Mouse (Mus musculus): ENCODE measurements at regions not wholly inside any gene's neighbourhood (a gene's known extent, or its start where the extent isn't known, plus 50 kb on each side); places are given as distances from the start of the nearest gene placed in this dataset.

DNA sequence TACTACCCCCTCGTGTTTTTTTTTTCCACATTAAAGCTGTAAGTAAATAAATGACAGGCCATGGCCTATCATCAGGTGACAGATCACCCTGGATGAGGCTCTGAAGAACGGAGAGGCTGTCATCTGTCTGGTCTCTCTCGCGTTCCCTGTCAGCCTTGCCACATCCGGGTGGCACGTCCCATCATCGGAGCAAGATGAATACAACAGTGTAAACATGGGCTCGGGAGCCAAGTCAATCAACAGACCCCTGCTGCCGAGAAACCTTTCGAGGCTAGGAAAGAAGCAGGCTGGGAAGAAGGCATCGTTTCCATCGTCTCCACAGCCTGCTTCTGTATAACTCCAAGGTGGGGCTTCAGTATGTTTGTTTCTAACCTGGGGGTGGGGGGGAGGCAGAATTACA, 286.8 kb upstream of the Id4 start:
- no peak for DNase-seq (ENCODE audit: low read depth)

DNA sequence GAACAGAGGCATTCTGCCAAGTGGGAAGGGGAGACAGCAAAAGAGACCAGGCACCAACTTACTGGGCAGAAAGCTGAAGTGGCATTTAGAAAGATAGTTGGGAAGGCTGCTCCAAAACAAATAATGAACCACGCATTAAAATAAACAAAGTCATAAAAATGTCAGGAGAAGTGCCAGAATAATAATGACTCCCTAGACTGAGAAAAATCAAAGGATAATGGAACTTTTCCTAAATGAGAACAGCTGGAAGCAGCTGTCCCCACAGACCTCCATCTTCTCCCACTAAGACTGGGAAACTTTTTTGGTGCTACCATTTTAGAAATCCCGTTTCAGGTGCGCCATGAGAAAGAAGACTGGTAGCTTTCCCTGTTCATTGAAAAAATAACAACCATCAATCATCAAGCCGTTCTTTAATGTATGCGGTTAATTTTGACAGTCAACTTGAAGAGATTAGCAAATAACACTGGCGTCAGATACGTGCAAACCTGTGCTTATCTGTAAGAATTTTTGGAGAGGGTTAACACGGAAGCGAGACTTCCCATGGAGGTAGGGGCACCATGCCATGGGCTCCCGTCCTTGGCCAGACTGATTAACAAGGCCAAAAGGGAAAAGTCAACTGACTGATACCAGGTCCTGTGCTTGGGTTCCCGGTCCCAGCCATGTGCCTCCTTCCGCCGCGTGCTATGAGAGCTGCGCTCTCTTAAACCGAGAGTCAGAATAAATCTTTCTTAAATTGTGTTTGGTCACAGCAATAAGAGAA, 286.1 kb upstream of the Id4 start:
- no peak for DNase-seq (ENCODE audit: low read depth)

DNA sequence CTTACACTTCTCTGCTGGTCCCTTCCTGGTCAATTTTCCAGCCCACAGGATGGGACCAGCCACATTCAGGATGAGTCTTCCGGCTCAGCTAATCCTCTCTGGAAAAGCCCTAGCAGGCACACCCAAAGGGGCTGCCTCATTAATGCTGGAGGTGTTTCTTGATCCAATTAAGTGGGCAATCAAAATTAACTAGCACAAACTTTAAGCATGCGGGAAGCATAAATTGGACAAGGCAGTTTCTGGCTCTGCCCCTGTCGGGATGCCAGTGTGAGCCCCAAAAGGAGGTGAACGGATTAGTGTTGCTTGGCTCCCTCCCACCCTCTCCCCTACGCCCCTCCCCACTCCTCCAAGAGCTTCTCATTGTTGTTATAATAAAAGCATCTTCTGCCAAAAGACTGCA, 262.5 kb upstream of the Id4 start:
- no peak for DNase-seq (ENCODE audit: low read depth)

DNA sequence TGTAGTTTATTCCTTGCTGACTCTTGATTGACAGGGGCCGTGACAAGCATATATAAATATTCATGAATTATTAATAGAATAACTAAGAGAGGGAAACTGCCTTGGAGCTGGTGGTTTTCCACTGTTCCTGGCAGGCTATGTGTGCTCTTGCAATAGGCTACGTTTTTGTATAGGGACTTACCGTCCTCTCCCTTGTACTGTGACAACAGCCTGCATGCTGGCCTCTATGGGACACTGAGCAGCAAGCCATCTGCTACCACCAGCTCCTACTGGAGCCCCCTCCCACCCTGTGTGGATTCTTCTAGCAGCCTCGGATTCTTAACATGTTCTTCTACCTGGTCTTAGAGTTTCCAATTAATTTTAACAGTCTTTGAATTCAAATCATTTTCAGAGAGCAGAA, 261.6 kb upstream of the Id4 start:
- DNase-seq (ENCODE audit: low read depth) = no peak

DNA sequence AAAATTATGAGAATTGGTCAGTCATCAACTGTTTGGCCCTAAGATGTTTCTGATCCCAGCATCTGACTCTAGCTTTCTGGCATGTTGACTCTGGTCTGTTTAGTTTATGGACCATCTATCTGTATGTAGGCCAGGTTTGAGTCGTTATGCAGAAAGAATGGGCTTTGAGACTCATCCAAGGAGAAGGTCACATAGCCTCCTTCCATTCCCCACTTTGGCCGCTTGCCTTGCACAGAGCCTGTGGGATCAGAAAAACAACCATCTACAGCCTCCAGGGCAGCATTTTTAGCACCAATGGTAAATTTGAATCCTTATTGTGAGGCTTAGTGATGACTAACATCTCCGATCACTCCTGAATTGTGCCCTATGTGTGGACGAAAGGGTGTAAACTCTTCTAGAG, 257.9 kb upstream of the Id4 start:
- no peak for DNase-seq (ENCODE audit: low read depth)

DNA sequence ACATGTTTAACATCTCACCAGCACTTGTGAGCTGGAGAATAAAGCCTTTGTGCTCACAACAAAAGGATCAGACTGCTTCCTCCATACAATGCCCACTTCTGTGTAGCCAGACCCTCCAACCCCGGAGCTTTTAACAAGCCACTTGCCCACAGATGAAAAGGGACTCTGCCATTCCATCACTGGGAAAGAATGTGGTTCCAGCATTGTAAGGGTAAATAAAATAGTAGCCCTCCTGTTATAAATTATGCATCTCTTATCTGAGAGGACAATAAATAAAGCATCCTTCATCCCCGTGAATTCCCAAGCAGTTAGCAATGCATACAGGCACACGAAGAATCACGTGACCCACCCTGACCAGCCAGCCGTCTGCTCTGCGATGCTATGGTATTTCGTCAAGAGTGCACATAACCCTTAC, 247.7 kb upstream of the Id4 start:
- DNase-seq (ENCODE audit: low read depth) = no peak

DNA sequence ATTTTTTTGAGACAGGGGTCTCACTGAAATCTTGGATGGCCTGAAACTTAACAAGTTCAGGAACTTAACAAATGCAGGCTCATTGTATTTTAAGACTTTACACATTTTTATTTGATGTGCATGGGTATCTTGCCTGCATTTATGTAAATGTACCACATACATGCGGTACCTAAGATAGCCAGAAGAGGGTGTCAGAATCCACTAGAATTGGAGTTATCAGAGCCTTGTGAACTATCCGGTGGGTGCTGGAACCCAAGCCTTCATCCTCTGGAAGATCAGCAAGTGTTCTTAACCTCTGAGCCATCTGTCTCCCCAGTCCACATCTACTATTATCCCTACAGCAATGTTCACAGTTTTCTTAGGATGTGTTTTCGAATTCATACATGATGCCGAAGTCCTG, 245.7 kb upstream of the Id4 start:
- DNase-seq (ENCODE audit: low read depth) = no peak

DNA sequence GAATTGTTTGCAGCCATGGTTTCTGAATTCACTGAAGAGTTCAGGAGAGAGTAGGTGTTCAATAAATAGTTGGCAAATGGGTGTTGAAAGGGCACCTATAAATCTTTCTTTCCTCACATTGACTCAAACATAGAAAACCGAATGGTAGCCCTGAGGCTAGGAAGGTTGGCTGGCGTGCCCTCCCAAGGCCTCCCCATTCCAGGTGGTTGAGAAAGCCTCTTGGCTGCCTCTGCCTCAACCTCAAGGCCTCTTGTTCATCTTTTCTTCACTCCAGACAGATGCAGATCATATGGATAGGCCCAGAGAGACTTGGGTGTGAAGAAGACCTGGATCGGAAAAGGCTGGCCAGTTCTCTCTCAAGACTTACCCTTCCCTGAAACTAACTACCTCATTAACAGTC, 245.0 kb upstream of the Id4 start:
- no peak for DNase-seq (ENCODE audit: low read depth)

DNA sequence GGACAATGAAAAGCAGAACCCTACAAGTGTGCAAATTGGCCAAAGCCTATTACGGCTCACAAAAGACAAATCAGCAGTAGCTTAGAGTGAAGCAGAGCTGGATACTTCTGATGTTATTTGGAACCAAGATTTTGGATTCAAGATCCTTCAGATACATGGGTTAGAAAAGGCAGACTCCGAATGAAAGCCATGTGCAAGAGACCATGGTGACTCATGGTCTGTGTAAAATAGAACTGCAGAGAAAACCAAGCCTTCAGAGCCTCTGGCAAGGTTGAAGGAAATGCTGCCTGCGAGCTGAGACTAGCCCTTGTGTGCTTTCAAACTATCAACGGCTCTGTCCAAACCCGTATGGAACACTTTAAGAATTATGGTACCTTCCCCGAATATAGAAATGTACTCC, 244.4 kb upstream of the Id4 start:
- no peak for DNase-seq (ENCODE audit: low read depth)

DNA sequence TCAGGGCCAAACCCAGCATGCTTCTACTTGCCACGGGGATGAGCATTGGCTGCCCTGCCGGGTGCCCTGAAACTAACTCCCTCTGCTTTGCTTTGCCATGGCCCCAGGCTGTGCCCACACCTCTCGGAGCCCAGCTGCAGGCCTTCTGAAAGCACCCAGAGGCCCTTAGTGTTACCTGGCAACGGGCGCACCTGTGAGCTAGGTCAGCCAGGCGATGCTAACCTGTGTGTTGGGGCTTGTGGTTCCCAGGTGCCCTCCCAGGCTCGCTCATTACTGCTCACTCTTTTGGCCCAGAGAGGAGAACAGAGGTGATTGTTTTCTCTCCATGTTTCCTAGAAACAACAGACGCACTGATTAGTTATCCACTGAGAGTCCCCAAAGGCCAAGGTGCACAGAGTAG, 243.4 kb upstream of the Id4 start:
- DNase-seq (ENCODE audit: low read depth) = no peak

DNA sequence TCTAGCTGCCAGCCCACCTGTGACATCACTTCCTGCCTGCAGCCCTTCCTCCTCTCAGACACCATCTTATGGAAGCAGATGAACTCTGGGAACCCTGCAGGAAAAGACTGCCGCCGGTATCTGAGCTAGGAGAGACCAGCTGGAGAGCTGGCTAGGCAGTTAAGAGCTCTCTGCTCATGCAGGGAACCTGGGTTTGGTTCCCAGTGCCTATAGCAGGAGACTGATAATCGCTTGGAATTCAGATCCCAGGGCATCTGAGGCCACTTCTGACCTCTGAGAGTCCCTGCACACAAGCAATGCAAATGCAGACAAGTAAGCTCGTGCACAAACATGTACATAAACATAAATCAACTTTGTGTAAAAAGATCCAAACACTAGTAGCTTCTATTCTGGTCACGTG, 242.4 kb upstream of the Id4 start:
- no peak for DNase-seq (ENCODE audit: low read depth)

DNA sequence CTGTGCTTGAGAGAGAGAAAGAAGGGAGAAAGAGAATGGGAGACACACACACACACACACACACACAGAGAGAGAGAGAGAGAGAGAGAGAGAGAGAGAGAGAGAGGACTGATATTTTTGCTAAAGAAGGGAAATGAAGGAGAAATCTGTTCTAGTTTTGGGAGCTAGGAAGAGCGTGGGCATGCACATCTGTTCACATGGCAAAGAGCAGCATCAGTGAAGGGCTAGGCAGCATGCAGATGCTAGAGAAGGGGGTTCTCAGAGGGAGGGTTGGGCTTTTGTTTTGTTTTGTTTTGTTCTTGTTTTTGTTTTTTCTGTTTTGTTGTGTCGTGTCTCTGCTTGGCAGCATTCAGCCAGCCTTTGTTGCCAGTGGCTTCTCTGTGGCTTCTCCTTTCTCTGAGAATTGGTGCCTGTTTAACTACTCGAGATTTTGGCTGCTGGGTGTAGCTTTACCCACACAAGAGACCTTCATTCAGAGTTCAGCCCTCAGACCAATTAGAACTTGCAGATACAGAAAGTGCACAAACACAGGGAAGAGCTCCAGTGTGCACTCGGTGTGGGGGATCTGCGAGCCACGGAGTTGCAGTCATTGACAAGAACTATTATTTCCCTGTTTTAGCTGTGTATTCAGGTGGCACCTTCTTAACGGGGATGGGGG, 237.9 kb upstream of the Id4 start:
- no peak for DNase-seq (ENCODE audit: low read depth)

DNA sequence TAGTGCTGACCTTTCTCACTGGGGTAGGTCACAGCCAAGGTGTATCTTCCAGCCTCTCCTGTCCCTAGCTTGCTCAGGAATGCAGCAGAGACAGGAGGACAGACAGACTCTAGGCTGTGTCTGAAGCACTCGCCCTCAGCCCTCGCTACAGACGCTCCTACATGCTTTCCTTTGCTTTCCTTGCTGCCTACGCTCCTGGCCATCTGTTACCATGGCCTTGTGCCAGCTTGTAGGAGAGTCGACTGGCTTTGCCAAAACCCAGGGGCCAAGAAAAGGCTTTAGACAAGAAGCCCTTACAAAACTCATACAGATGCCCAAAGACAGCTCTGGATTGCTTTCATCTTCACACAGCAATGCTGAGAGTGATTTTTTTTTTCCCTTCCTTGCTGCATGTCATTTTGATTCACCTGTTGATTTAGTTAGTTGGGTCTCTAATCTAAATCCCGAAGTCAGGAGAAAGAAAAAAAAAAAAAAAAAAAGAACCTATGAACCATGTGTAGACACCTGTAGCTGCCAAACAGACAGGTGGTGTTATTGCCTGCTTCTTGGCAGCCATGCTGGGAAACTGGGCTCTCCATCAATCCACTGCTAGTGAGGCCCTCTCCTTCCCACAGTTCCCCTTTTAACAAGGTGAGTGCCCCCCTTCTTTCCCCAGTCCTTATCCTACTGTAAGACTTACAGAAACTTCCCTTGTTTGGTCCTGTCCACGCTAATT, 233.1 kb upstream of the Id4 start:
- DNase-seq (ENCODE audit: low read depth) = peak; percentile 76

DNA sequence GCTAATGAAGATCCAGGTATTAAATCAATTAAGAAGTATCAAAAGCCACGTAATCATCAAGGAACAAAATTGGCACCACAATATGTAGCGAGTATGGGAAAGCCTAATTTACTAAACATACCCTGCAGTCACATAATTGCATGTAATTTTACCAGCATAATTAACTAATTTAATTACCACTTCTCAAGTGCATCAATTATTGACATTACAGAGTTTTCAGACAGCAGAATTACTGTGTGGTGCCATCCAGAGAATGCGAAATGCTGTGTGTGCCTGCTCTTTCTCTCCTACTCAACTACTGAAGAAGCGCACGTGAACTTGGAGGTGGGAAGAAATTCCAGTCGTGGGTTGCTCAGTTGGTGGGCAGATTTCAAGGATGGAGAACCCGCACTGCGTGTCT, 229.5 kb upstream of the Id4 start:
- no peak for DNase-seq (ENCODE audit: low read depth)

DNA sequence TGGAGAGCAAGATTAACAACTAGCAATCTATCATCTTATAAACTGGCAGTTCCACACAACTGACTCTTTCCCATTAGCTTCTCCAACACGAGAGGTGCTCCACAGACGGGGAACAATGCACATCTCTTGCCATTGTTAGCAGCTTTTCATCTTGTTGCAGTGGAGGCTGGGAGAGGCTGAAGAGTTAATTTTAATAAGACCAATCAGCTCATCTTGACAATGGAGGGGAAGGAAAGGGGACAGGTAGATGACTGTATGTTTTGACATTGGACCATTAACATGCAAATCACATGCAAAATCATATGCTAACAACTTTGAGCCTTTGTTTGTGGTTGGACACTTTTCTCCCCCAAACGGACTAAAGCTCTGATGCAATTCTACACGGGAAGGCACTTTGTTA, 218.9 kb upstream of the Id4 start:
- no peak for DNase-seq (ENCODE audit: low read depth)

DNA sequence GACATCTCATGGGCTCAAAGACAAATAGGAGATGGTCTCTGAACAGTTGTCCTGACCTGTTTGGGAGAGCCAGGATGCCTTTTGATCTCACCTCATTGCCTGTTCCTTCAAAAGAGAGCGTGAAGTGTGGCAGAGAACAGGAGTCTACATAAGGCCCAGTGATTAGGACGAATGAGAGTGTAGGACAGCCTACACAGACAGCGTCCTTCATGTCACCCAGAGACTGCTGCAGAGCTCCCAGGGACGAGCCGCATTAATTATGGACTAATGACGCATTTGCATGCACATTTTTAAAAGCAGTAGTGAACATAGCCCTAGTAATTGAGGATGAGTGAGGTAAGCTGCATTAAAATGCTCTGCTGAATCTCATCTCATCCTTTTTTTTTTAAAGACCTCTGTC, 218.5 kb upstream of the Id4 start:
- no peak for DNase-seq (ENCODE audit: low read depth)

DNA sequence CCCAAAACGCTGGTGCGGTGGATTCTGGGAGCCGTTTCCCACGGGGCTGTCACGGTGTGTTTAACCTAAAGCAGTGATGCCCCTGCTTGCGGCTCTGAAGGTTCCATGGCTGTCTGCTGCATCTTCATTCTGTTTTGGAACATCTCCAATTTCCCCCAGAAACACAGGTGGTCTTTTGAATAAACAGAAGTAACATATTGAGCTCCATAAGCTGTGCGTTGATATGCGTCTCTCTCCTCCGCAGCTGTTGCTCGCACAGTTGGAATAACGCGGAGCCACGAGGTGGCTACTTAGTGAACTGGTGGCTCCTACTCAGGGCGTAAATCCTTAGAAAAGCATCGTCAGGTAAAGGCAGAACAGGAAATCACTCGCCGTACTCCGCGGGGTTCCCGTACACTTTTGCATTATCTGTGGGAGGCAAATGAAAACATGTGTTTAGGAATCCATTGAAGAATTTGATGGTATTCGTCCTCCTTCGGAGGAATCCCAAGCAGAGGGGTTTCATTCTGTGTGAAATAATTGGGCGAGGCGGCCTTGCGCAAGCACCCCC, 214.8 kb upstream of the Id4 start:
- no peak for DNase-seq (ENCODE audit: low read depth)

DNA sequence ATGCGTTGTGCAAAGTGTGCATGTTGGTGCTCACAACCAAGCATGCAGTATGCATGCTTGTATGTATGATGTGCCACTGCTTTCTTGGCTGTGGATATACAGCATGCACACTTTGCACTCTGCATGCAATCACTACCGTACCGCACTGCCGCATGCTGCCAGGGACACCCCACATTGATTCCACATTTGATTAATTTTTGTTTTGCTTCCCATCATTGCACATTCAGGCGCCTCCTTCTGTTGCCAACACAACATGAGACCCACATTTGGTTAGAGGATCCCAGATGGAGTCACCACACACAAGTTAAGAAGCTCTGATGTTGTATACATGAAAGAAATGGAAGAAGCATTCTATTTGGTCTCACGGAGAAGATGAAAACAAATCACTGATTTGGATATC, 211.2 kb upstream of the Id4 start:
- no peak for DNase-seq (ENCODE audit: low read depth)

DNA sequence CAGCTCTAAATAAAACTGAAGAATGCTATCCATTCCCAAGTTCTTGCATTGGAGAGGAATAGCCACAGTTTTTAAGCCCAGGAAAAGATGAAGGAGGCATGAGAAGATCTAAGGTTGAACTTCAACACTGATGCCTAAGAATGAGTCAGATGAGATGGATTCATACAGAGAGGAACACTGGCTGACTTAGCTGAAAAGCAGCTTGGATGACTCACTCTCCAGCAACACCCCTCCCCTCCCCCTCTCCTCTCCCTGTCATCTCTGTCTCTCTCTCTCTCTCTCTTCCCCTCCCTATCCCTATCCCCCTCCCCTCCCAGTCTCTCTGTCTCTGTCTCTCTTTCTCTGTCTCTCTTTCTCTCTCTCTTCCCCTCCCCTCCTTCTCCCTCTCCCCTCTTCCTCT, 186.4 kb upstream of the Id4 start:
- DNase-seq (ENCODE audit: low read depth) = peak; percentile 20

DNA sequence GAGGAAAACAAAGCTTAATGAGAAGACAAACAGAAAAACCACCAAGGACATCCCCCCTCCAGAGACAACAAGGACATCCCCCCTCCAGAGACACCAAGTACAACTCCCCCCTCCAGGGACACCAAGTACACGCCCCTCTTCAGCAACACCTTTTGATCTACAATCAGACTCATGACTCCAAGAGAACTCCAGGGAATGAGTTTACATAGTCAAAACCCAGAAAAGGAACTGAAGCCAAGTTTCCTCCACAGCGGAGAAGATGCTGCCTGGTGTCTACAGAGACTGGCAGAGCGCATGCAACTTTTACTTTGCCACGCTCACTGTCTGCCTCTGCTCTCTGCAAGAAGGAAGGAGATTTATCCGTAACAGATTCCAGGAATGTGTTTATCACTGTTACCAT, 185.7 kb upstream of the Id4 start:
- no peak for DNase-seq (ENCODE audit: low read depth)

DNA sequence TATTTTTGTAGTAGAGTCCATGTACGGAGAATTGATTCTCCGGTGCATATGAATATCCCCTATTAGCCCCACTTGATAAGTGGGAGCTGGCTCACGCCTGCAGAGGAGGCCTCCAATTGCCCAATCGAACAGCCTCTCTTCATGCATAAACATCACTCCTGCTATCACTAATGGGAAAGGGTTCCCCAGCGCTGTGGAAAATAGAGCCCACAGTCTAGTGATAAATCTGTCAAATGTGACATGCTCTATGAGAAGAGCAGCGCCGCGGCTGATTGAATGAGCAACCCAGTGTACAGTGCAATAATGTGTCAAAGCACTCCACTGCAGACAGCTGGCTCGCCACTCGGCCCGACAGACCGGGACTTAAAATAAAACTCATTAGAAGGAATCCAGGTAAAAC, 182.8 kb upstream of the Id4 start:
- no peak for DNase-seq (ENCODE audit: low read depth)

DNA sequence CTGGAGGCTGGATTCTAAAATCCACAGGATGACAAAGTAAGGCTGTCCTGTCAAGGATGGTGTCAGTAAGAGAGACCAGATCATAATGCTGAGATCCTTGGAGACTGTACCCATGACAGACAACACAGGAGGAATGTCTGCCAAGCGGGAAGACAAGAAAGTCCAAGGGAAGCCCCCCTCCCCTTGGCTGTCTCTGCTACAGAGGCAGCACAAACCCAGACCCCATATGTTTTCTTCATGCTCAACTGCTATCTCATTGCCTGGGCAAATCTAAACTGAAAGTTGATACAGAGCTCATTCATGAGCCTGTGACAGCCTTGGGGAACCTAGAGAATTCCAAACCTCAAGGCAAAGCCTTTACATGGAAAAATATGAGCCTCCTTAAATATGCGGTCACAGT, 177.7 kb upstream of the Id4 start:
- no peak for DNase-seq (ENCODE audit: low read depth)

DNA sequence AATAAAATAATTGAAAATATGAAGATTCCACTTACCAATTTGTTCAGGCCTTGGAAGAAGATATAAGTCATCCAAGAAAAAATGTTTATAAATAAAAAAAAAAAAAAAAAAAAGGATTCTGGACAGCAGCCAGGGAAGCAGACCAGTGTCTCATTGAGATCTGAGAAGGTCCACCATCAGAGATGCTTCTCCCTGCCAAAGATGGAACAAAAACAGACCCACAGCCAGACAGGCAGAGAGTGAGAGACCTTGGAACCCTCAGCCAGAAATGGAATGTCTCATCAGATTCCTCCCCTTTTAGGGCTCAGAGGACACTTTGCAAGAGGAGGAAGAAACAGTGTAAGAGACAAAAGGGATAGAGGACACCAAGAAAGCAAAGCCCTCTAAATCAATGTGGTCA, 177.2 kb upstream of the Id4 start:
- DNase-seq (ENCODE audit: low read depth) = no peak
